Mouse (Mus musculus) liver, postnatal 0 days (tissue): Measurements from ENCODE around the gene Ccdc162. TPM values are rescaled to one million over a fixed set of nuclear protein-coding genes. Genes with fewer than 3 reads are reported as not detected.
"Not testable (repeated sequence)": the region's sequence is repeated elsewhere in the genome, so short reads cannot be mapped to it uniquely, and the experiment has no call there.

Experiments
- ATAC-seq: fragments of 200-750 bp; cut with Nextera tagmentation; 2 replicates; pipeline ENCODE4 v1.8.0; 2017; ENCODE audit warnings: mild to moderate bottlenecking, moderate library complexity
- DNase-seq: peaks from one replicate; pipeline ENCODE4 v3.0.0-alpha.2; 2016
- H3K27ac ChIP-seq: fragments of 300-500 bp; sonication (generic); 2 replicates; pipeline ENCODE4 v1.5.1; 2014; ENCODE audit warnings: antibody characterized with exemption, moderate library complexity, mild to moderate bottlenecking, low read depth
- H3K27me3 ChIP-seq: fragments of 300-500 bp; sonication (generic); 2 replicates; pipeline ENCODE4 v1.6.1; 2014; ENCODE audit warnings: low read length, control low read depth, mixed read lengths; ENCODE audit not compliant: insufficient read depth
- H3K36me3 ChIP-seq: fragments of 300-500 bp; sonication (generic); replicated peaks from 2 replicates; pipeline ENCODE4 v1.6.1; 2014; ENCODE audit warnings: mild to moderate bottlenecking, control low read depth, low read length, moderate library complexity, mixed read lengths; ENCODE audit not compliant: insufficient read depth
- H3K4me1 ChIP-seq: fragments of 300-500 bp; sonication (generic); 2 replicates; pipeline ENCODE4 v1.6.1; 2014; ENCODE audit warnings: antibody characterized with exemption, mild to moderate bottlenecking, control low read depth; ENCODE audit not compliant: insufficient read depth
- H3K4me2 ChIP-seq: fragments of 300-500 bp; sonication (generic); 2 replicates; pipeline ENCODE4 v1.6.1; 2014; ENCODE audit warnings: low read depth, mild to moderate bottlenecking, low read length, moderate library complexity, mixed read lengths
- H3K4me3 ChIP-seq: fragments of 300-500 bp; sonication (generic); 2 replicates; pipeline ENCODE4 v1.5.1; 2014; ENCODE audit warnings: low read depth, low read length
- H3K9ac ChIP-seq: fragments of 300-500 bp; sonication (generic); replicated peaks from 2 replicates; pipeline ENCODE4 v1.6.1; 2014; ENCODE audit warnings: mild to moderate bottlenecking, moderate library complexity
- H3K9me3 ChIP-seq: fragments of 300-500 bp; sonication (generic); 2 replicates; pipeline ENCODE4 v1.6.1; 2016; ENCODE audit warnings: mild to moderate bottlenecking, control low read depth, low read length, mixed read lengths
- CTCF ChIP-seq: sonication (generic); IDR thresholded peaks from 2 replicates; pipeline ENCODE4 v1.5.1; 2016; ENCODE audit warnings: antibody characterized with exemption, low read depth
- EP300 ChIP-seq: IDR thresholded peaks from 2 replicates; pipeline ENCODE4 v1.6.1; 2016; ENCODE audit warnings: antibody characterized with exemption, low read depth, mild to moderate bottlenecking
- WGBS: fragments of 180-500 bp; shearing (Covaris S2); extraction: QIAGEN DNeasy Blood & Tissue Kit; methylation state at CpG from one replicate; pipeline ENCODE4 v1.1.7; 2014; ENCODE audit not compliant: insufficient replicate concordance; 5-methylcytosine and 5-hydroxymethylcytosine counted together
- polyA plus RNA-seq: library from polyadenylated mRNA; unstranded; fragments of >200 nt; fragmentation: Nextera tagmentation; extraction: Ambion mirVana; gene quantifications from 2 replicates; pipeline ENCODE4 v1.2.1, GENCODE M21; 2015

The Ccdc162 gene
- polyA plus RNA-seq, 1 experiment from 2014 or later, result 0.62 TPM

DNA sequence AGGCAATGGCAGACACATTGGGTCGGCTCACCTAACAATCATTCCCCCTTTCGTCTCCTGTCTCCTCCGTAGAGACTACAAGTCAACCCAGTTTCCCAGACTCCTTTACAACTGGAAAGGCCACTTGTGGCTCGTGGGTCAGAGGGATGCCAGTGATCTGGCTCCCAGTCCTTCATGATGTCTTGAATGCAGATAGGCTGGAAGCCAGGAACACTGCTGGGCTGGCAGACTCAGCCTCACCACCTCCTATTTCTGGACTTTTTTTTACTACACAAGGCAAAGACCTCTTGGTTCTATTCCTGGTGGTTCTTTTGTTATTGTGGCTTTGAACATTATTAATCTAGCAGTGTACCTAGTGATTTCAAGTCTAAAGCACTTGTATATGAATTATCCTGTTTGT lies 202.1 kb downstream of the Ccdc162 start:
- no peak for DNase-seq
- H3K36me3 ChIP-seq, result no peaks in the 10 kb centered on the region
- no peak overlapping the region for H3K27ac ChIP-seq
- ATAC-seq, result no peak
- H3K9me3 ChIP-seq, result no peaks in the 10 kb centered on the region
- no peaks in the 10 kb centered on the region for H3K27me3 ChIP-seq
- H3K4me1 ChIP-seq, result peaks cover 5% of the 10 kb centered on the region
- WGBS, result 73% methylated on average over 4 of the region's 4 CpGs
- no peak overlapping the region for H3K4me2 ChIP-seq
- H3K9ac ChIP-seq, result no peak overlapping the region
- no peak overlapping the region for H3K4me3 ChIP-seq
- no peak for TF ChIP-seq EP300
- TF ChIP-seq CTCF, result no peak

GRCm38 (mm10) chr10:41509160-41509559 lies 207.3 kb downstream of the Ccdc162 start:
- ATAC-seq (no peak), DNase-seq (peak; percentile 42)
- no peaks in the 10 kb centered on the region for H3K36me3 ChIP-seq
- no peak overlapping the region for H3K9ac ChIP-seq
- no peaks in the 10 kb centered on the region for H3K27me3 ChIP-seq
- no peaks in the 10 kb centered on the region for H3K9me3 ChIP-seq
- no peak overlapping the region for H3K4me2 ChIP-seq
- no peaks in the 10 kb centered on the region for H3K4me1 ChIP-seq
- TF ChIP-seq CTCF (peak; percentile 76), EP300 (no peak)
- WGBS, result 51% methylated on average over 2 of the region's 2 CpGs
- H3K4me3 ChIP-seq, result no peak overlapping the region
- H3K27ac ChIP-seq, result no peak overlapping the region

- TF ChIP-seq CTCF, result peak; percentile 86
- ATAC-seq, result peak; percentile 56; the same call in 1 of the 2 replicates
- whole genome bisulfite sequencing, result 4% methylated on average over 3 of the region's 3 CpGs
Measured at GRCm38 (mm10) chr10:41505446-41505845, 211.0 kb downstream of the Ccdc162 start.

GRCm38 (mm10) chr10:41504996-41505395 lies 211.4 kb downstream of the Ccdc162 start:
- H3K4me1 ChIP-seq, result no peaks in the 10 kb centered on the region
- H3K9me3 ChIP-seq, result no peaks in the 10 kb centered on the region
- H3K27me3 ChIP-seq, result no peaks in the 10 kb centered on the region
- WGBS, result 79% methylated on average over 1 of the region's 1 CpGs
- no peak for TF ChIP-seq CTCF
- TF ChIP-seq EP300, result no peak
- ATAC-seq (no peak), DNase-seq (no peak)
- no peak overlapping the region for H3K4me2 ChIP-seq
- H3K4me3 ChIP-seq, result no peak overlapping the region
- no peaks in the 10 kb centered on the region for H3K36me3 ChIP-seq
- H3K9ac ChIP-seq, result no peak overlapping the region
- H3K27ac ChIP-seq, result no peak overlapping the region

More at GRCm38 (mm10) chr10:41505446-41505845, 211.0 kb downstream of the Ccdc162 start:
- H3K27ac ChIP-seq, H3K4me3 ChIP-seq, H3K36me3 ChIP-seq, H3K9me3 ChIP-seq, H3K4me1 ChIP-seq, H3K9ac ChIP-seq, H3K27me3 ChIP-seq, H3K4me2 ChIP-seq: not testable (repeated sequence)
- peak; percentile 56 for DNase-seq

- no peak for ATAC-seq
- H3K36me3 ChIP-seq, result no peaks in the 10 kb centered on the region
- no peak overlapping the region for H3K4me3 ChIP-seq
- no peaks in the 10 kb centered on the region for H3K27me3 ChIP-seq
- H3K27ac ChIP-seq, result no peak overlapping the region
- 53% methylated on average over 4 of the region's 4 CpGs for WGBS
- no peak for DNase-seq
- H3K9ac ChIP-seq, result no peak overlapping the region
- H3K9me3 ChIP-seq, result no peaks in the 10 kb centered on the region
- no peaks in the 10 kb centered on the region for H3K4me1 ChIP-seq
- TF ChIP-seq CTCF (no peak), EP300 (no peak)
- no peak overlapping the region for H3K4me2 ChIP-seq
Measured at GRCm38 (mm10) chr10:41500941-41501340, 215.5 kb downstream of the Ccdc162 start.

DNA sequence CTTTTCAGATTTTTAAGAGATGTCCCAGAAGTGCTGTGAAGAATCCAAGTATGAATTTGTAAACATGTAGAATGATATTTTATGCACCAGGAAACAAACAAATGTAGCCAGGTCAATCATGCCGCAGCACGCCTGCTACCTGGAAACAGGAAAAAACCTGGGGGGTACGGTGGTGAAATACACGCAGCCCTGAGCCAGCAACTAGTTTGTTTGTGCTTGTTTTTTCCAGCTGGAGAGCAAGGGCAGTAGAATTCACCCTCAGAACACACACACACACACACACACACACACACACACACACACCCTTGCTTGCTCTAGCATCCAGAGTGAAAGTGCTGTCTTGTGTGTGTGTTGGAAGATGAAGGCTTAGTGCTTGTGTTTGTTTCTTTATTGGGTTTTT lies 225.3 kb downstream of the Ccdc162 start:
- Histone ChIP-seq H3K27ac (no peak overlapping the region), H3K9ac (no peak overlapping the region), H3K9me3 (no peaks in the 10 kb centered on the region), H3K4me2 (peak overlapping the region; percentile 31; the same call in 1 of the 2 replicates), H3K4me3 (peak overlapping the region; percentile 52; the same call in 1 of the 2 replicates), H3K27me3 (no peaks in the 10 kb centered on the region), H3K4me1 (peaks cover 18% of the 10 kb centered on the region), H3K36me3 (peaks cover 14% of the 10 kb centered on the region)
- DNase-seq (no peak), ATAC-seq (no peak)
- 22% methylated on average over 4 of the region's 4 CpGs for WGBS
- TF ChIP-seq EP300, result no peak
- no peak for TF ChIP-seq CTCF

DNA sequence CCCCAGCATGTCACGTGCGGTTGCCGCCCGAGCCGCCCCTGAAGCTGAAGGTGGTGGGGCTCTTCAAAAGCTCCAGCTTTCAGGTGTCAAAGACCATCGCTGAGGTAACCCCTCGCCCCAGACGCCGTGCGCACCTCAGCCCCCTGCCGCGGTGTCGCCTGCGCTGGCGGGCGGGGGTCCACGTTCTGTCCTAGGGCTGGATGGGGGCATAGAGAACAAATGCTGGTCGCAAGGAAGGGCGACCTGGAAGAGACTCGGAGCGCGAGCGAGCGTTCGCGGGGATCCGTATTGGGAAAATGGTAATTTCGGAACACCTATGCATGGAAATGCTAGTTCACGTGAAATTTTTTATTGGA lies 225.9 kb downstream of the Ccdc162 start:
- TF ChIP-seq EP300 (no peak), CTCF (no peak)
- no peak overlapping the region for H3K27ac ChIP-seq
- H3K27me3 ChIP-seq, result no peaks in the 10 kb centered on the region
- no peak for DNase-seq
- ATAC-seq, result no peak; the same call in none of the 2 replicates
- peak overlapping the region; percentile 93 for H3K4me2 ChIP-seq
- peaks cover 18% of the 10 kb centered on the region for H3K4me1 ChIP-seq
- peak overlapping the region; percentile 52 for H3K4me3 ChIP-seq
- H3K9ac ChIP-seq, result no peak overlapping the region; the same call in 1 of the 2 replicates
- WGBS, result 2% methylated on average over 29 of the region's 29 CpGs
- no peaks in the 10 kb centered on the region for H3K9me3 ChIP-seq
- peaks cover 19% of the 10 kb centered on the region for H3K36me3 ChIP-seq
